Mouse (Mus musculus) small intestine, adult 2 months (tissue): ENCODE measurements at regions not wholly inside any gene's neighbourhood (a gene's known extent, or its start where the extent isn't known, plus 50 kb on each side); places are given as distances from the start of the nearest gene placed in this dataset.

Experiments
- H3K27ac ChIP-seq: fragments of 200-500 bp; 2 replicates; pipeline ENCODE4 v1.5.1; 2012; ENCODE audit warnings: low read depth, low read length, control low read depth, inconsistent platforms; ENCODE audit not compliant: insufficient read depth
- H3K27me3 ChIP-seq: fragments of 200-500 bp; 2 replicates; pipeline ENCODE4 v1.6.1; 2012; ENCODE audit warnings: mild to moderate bottlenecking, moderate library complexity, low read length, inconsistent platforms; ENCODE audit not compliant: control insufficient read depth, insufficient read depth
- H3K36me3 ChIP-seq: fragments of 200-500 bp; 2 replicates; pipeline ENCODE4 v1.6.1; 2012; ENCODE audit warnings: mild to moderate bottlenecking, low read length, control low read depth, inconsistent platforms; ENCODE audit not compliant: control insufficient read depth, insufficient read depth
- H3K4me1 ChIP-seq: fragments of 200-500 bp; 2 replicates; pipeline ENCODE4 v1.6.1; 2012; ENCODE audit warnings: low read length, inconsistent platforms, mixed read lengths; ENCODE audit not compliant: control insufficient read depth, insufficient read depth, insufficient read length
- H3K4me3 ChIP-seq: fragments of 200-500 bp; 2 replicates; pipeline ENCODE4 v1.5.1; 2012; ENCODE audit warnings: low read depth, mild to moderate bottlenecking, control low read depth, inconsistent platforms, low read length, moderate library complexity
- CTCF ChIP-seq: fragments of 200-500 bp; IDR thresholded peaks from 2 replicates; pipeline ENCODE4 v1.5.1; 2012; ENCODE audit warnings: low read depth, mild to moderate bottlenecking, control low read depth, inconsistent platforms, low read length, moderate library complexity, mixed read lengths; ENCODE audit not compliant: insufficient replicate concordance, insufficient read length; ENCODE audit errors: extremely low read depth
- POLR2A ChIP-seq: fragments of 200-500 bp; IDR thresholded peaks from 2 replicates; pipeline ENCODE4 v1.6.1; 2012; ENCODE audit warnings: low read depth, mild to moderate bottlenecking, control low read depth, inconsistent platforms, low read length, moderate library complexity
- WGBS: fragments of 180-500 bp; shearing (Covaris S2); methylation state at CpG from one replicate; pipeline ENCODE4 v1.1.7; 2018; 5-methylcytosine and 5-hydroxymethylcytosine counted together

DNA sequence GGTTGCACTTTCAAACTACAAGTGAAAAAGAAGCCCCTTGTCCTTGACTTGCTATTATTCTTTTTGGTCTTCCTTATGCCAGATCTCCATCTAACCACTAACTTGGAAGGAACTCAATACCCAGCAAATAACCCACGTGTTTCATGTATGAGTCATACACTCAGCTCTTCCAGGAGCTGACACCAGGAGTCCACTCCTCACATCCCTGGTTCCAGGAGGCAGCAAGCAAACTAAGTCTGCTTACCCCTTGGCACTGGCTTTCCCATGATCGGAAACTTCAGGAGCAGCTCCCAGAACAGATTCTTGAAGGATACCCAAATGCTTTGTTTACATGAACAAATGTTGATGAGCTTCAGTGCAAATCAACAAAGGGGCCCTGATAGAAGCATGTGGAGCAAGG is 421.1 kb upstream of the 3110018I06Rik start:
- H3K27me3 ChIP-seq, result no peaks in the 10 kb centered on the region
- H3K36me3 ChIP-seq, result no peaks in the 10 kb centered on the region
- no peak for TF ChIP-seq POLR2A
- TF ChIP-seq CTCF, result no peak
- 76% methylated on average over 2 of the region's 2 CpGs for WGBS
- H3K27ac ChIP-seq, result no peak overlapping the region
- H3K4me3 ChIP-seq, result no peak overlapping the region
- H3K4me1 ChIP-seq, result no peaks in the 10 kb centered on the region

DNA sequence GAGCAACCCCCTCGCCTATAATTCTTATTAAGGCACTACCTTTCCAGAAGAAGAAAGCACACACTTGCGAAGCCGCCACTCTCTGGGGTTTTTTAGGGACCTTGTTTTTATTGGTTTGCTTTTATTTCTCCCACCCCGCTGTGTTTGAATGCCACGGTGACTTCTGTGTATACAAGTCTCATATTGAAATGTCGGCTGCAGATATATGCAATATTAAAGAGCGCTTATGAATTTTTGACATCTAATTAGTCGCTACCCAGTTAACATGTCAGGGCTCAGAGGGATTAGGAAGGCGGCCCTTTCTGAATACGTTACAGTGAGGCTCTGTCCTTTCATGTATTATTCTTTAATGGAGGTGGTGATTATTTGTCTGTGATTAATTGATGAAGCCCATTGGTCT is 405.9 kb upstream of the 3110018I06Rik start:
- Histone ChIP-seq H3K27ac (no peak overlapping the region), H3K36me3 (no peaks in the 10 kb centered on the region), H3K4me3 (no peak overlapping the region), H3K27me3 (no peaks in the 10 kb centered on the region), H3K4me1 (no peaks in the 10 kb centered on the region)
- 77% methylated on average over 10 of the region's 10 CpGs for WGBS
- TF ChIP-seq CTCF, result no peak

DNA sequence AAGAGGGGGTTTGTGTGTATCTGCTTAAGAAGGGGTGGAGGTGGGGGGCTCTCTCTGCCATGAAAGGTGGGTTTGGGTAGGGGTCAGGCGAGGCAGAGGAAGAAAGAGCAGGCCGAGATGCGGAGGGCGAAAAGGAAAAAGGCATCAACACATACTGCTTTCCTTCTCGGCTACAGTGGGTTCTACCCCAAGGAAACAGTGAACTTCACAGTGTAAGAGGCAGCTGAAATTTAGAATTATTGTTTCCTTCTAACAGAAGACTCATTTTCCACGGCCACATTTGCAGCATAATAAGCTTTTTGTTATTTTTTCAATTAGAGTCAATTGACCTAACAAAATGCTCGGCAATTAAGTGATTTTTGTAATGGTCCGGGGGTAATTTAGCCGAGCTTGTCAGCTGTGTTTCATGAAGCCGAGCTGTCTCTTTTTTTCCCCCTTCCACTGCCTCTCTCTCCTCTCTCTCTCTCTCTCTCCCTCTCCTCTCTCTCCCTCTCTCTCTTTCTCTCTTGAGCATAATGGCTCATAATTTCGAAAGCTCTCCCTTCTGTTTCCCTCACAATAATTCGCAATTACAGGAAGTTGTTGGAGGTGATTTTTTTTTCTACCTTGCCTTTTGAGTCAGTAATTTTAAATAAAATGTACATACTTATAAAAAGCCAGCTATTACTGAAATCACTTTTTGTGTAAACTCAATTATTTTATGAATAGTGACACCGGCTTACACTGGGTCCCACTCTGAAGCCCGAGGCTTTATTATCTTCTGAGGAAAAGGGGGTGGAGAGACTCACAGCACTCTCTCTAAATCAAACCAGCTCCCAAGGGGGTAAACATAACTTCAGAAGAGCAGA is 403.1 kb upstream of the 3110018I06Rik start:
- Histone ChIP-seq H3K4me1 (no peaks in the 10 kb centered on the region), H3K36me3 (no peaks in the 10 kb centered on the region), H3K27me3 (no peaks in the 10 kb centered on the region), H3K27ac (no peak overlapping the region), H3K4me3 (no peak overlapping the region)
- TF ChIP-seq CTCF (no peak), POLR2A (no peak)
- WGBS, result 63% methylated on average over 14 of the region's 14 CpGs

DNA sequence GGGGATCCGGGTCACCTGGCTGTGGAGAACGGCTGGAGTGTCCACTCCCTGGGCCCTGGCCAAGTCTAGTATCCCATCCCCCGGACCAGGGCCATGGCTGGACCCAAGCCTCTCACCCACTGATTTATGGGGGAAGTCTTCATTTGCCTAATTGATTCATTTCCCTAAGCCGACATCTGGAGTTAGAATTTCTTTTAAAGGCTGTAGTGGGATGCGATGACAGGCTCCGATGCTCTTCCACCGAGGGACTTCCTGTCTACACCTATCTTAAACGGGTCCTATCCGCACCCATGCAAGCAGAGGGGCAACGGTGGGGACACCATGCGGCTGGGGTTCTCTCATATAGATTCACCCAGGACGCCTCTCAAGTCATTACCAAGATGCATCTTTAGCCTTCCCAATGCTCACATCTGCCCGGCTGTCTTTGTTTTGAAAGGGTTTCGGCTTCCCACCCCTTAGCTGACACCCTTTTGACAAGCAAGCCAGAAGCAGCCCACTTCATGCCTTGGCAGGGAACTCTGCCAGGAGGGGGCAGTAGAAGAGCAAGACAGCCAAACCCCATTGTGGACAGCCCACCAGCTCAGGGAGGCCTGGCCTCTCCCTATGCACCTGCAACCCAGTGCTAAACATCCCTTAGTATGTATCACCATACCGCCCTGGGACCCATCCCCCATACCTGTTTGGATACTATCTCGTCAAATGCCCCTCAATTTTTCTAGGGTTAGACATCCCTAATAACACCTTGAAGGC is 402.4 kb upstream of the 3110018I06Rik start:
- Histone ChIP-seq H3K4me1 (no peaks in the 10 kb centered on the region), H3K27ac (no peak overlapping the region), H3K36me3 (no peaks in the 10 kb centered on the region), H3K4me3 (no peak overlapping the region), H3K27me3 (no peaks in the 10 kb centered on the region)
- TF ChIP-seq POLR2A (no peak), CTCF (peak; percentile 22; the same call in 1 of the 2 replicates)
- 44% methylated on average over 16 of the region's 16 CpGs for WGBS

DNA sequence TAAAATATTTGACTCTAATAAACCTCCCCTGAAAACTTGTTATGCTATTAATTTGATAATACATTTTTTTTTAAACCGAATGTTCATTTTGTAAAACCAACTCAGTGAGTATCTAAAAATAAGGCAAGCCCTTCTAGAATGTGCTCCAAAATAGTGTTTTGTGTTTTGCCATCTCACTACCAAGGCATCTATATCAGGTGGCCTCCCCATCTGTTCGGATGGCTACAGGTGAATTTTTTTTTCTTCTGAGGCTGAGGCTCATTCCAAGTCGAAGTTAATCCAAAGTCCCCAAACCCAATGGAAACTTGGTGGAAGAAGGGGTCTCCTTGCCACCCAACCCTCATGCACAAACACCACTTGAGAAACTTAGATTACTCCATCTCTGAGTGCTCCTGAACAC is 396.3 kb upstream of the 3110018I06Rik start:
- Histone ChIP-seq H3K4me1 (no peaks in the 10 kb centered on the region), H3K4me3 (no peak overlapping the region), H3K36me3 (no peaks in the 10 kb centered on the region), H3K27me3 (no peaks in the 10 kb centered on the region), H3K27ac (no peak overlapping the region)
- no peak for TF ChIP-seq CTCF
- no peak for TF ChIP-seq POLR2A
- WGBS, result 74% methylated on average over 3 of the region's 3 CpGs

DNA sequence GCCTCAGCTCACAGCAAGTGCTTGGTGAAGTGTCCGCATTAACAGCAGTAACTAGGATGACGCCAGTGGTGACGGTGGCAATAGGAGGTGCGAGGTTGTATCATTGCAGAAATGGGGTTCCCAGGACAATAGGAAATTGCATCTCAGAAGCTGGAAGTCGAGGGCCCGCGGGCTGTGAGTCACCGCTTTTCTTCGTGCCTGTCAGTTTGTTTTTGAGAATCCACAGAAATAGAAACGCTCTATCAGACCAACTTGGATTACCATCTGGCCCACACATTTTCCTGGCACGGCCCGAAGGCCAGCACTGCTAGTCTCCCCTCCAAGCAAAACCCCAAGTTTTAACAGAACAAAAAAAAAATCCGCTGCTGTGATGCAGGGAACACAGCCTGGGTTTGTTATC is 395.1 kb upstream of the 3110018I06Rik start:
- Histone ChIP-seq H3K4me1 (no peaks in the 10 kb centered on the region), H3K27ac (no peak overlapping the region), H3K27me3 (no peaks in the 10 kb centered on the region), H3K36me3 (no peaks in the 10 kb centered on the region), H3K4me3 (no peak overlapping the region)
- TF ChIP-seq CTCF (no peak), POLR2A (no peak)
- 86% methylated on average over 13 of the region's 13 CpGs for WGBS

DNA sequence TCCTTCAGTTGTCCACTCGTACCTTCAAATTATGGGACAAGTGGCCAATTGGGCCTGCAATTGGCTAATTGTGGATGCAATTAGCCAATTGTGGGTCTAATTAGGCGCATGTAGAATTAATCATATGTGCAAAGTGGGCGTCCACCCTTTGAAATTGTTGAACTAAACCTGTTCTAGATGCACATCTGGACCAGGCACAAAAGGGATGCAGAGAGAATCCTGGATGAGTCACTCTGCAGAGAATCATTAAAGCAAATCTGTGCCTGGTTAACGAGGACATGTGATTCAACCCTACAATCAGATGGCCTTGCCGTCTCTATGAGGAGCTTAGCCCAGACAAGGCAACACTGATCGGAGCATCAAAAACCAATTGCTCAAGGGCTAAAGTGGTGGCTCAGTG is 393.0 kb upstream of the 3110018I06Rik start:
- WGBS, result 87% methylated on average over 6 of the region's 6 CpGs
- no peaks in the 10 kb centered on the region for H3K27me3 ChIP-seq
- H3K36me3 ChIP-seq, result no peaks in the 10 kb centered on the region
- TF ChIP-seq CTCF (no peak), POLR2A (no peak)
- H3K4me3 ChIP-seq, result no peak overlapping the region
- no peak overlapping the region for H3K27ac ChIP-seq
- no peaks in the 10 kb centered on the region for H3K4me1 ChIP-seq
